ENCODE assay signal across 9 mouse cellular contexts in genomic region chr4:134494161-134494560, GRCm38 (mm10). TPM values are rescaled to one million over a fixed set of nuclear protein-coding genes. Genes with fewer than 3 reads are reported as not detected.
A peak's percentile ranks its signal among the peaks of the same experiment; 100 is the strongest.
DNase-seq lines count a peak whose midpoint lies in the region; ATAC-seq and TF ChIP-seq lines count a peak whose summit lies in the region.
"Not testable (repeated sequence)": the region's sequence is repeated elsewhere in the genome, so short reads cannot be mapped to it uniquely, and the experiment has no call there.
"Had no signal": no experiment of that assay in that cellular context is flagged by ENCODE, and none has a peak within 500 bp of the region (broad histone marks: within the 10 kb centered on the region; RNA-seq: fewer than 3 reads in every experiment).

No protein-coding gene starts in this region.

- peaks cover 57% of the 10 kb centered on the region for H3K4me1 ChIP-seq in heart, embryonic 10.5 days
- H3K4me1 ChIP-seq in liver, embryonic 13.5 days (replicated peaks), result peaks cover 70% of the 10 kb centered on the region
- H3K4me1 ChIP-seq in liver, postnatal 0 days (ENCODE audit: insufficient read depth), result peaks cover 63% of the 10 kb centered on the region
- H3K4me1 ChIP-seq in megakaryocyte, embryonic 14.5 days, result peaks cover 90% of the 10 kb centered on the region
- H3K4me1 ChIP-seq in testis, adult 2 months (ENCODE audit: control insufficient read depth, insufficient read depth, low read length), result peaks cover 15% of the 10 kb centered on the region

- H3K36me3 ChIP-seq in heart, embryonic 10.5 days; liver, embryonic 13.5 days; liver, postnatal 0 days (replicated peaks; ENCODE audit: insufficient read depth, low read length); megakaryocyte, embryonic 14.5 days (replicated peaks; ENCODE audit: low read length); testis, adult 2 months (ENCODE audit: control insufficient read depth, insufficient read depth, low read length): not testable (repeated sequence)

- TF ChIP-seq EP300 in liver, postnatal 0 days (IDR thresholded peaks at IDR 0.05; ENCODE audit: low read depth), result not testable (repeated sequence)

- DNase-seq in R1 (ENCODE audit: low read depth, low spot score), result peak; percentile 66
- DNase-seq in heart, embryonic 10.5 days (ENCODE audit: low spot score); layer of hippocampus, adult 2 months (ENCODE audit: low spot score in 2 of 2); liver, embryonic 13.5 days; liver, postnatal 0 days: not testable (repeated sequence)
- DNase-seq in naive thymus-derived CD4-positive, alpha-beta T cell, adult 2 months (ENCODE audit: low read depth), result peak; percentile 43

- not testable (repeated sequence) for H3K27me3 ChIP-seq in heart, embryonic 10.5 days (ENCODE audit: insufficient read depth, poor library complexity, severe bottlenecking); liver, embryonic 13.5 days; liver, postnatal 0 days (ENCODE audit: insufficient read depth, low read length); testis, adult 2 months (ENCODE audit: control insufficient read depth, insufficient read depth, low read length)
- peaks cover 16% of the 10 kb centered on the region for H3K27me3 ChIP-seq in megakaryocyte, embryonic 14.5 days (replicated peaks)

- not testable (repeated sequence) for H3K4me3 ChIP-seq in heart, embryonic 10.5 days; layer of hippocampus, adult 2 months; liver, embryonic 13.5 days (replicated peaks); liver, postnatal 0 days (ENCODE audit: low read depth, low read length)
- H3K4me3 ChIP-seq in megakaryocyte, embryonic 14.5 days (replicated peaks), result peak overlapping the region; percentile 50
- H3K4me3 ChIP-seq in testis, adult 2 months (ENCODE audit: control insufficient read depth, low read depth, low read length), result peak overlapping the region; percentile 74

- not testable (repeated sequence) for ATAC-seq in liver, embryonic 13.5 days (ENCODE audit: low read depth); liver, postnatal 0 days

- H3K27ac ChIP-seq in heart, embryonic 10.5 days, result peak overlapping the region; percentile 94; the same call in 1 of the 2 replicates
- H3K27ac ChIP-seq in layer of hippocampus, adult 2 months, result peak overlapping the region; percentile 98; the same call in 1 of the 2 replicates
- not testable (repeated sequence) for H3K27ac ChIP-seq in liver, embryonic 13.5 days; testis, adult 2 months (ENCODE audit: control insufficient read depth, insufficient read depth, low read depth, low read length)
- peak overlapping the region; percentile 89 for H3K27ac ChIP-seq in liver, postnatal 0 days (ENCODE audit: low read depth)

- 0 out of 2 replicates have a peak overlapping the region, but pooled peaks have one; percentile 28 for H3K9ac ChIP-seq in liver, embryonic 13.5 days
- peak overlapping the region; percentile 34; the same call in 1 of the 2 replicates for H3K9ac ChIP-seq in liver, postnatal 0 days (replicated peaks)

- not testable (repeated sequence) for TF ChIP-seq CTCF in layer of hippocampus, adult 2 months (conservative IDR thresholded peaks at IDR 0.05); liver, postnatal 0 days (IDR thresholded peaks at IDR 0.05; ENCODE audit: low read depth); testis, adult 2 months (IDR thresholded peaks at IDR 0.05; ENCODE audit: control insufficient read depth, insufficient read depth, insufficient replicate concordance, low read depth, low read length)

- not testable (repeated sequence) for H3K9me3 ChIP-seq in heart, embryonic 10.5 days; liver, embryonic 13.5 days (replicated peaks); liver, postnatal 0 days (ENCODE audit: low read length); megakaryocyte, embryonic 14.5 days

- TF ChIP-seq POLR2A in testis, adult 2 months (IDR thresholded peaks at IDR 0.05; ENCODE audit: control insufficient read depth, low read depth, low read length), result not testable (repeated sequence)

- not testable (repeated sequence) for H3K4me2 ChIP-seq in liver, embryonic 13.5 days
- H3K4me2 ChIP-seq in liver, postnatal 0 days (ENCODE audit: low read depth, low read length), result peak overlapping the region; percentile 32; the same call in 1 of the 2 replicates

- 90% methylated on average over 6 of the region's 6 CpGs for WGBS in heart, embryonic 10.5 days
- 71% methylated on average over 6 of the region's 6 CpGs for WGBS in liver, embryonic 13.5 days (ENCODE audit: insufficient replicate concordance)
- WGBS in liver, postnatal 0 days (ENCODE audit: insufficient replicate concordance), result 79% methylated on average over 6 of the region's 6 CpGs

RNA-seq across cellular contexts. Expression of gene Paqr7, which starts 2.3 kb away (rescaled TPM):
- 7.8 and 14.5 TPM in 2 replicates for polyA plus RNA-seq in heart, embryonic 10.5 days (2016; fragmentation: Nextera tagmentation; extraction: Ambion mirVana)
- 10 to 100 TPM; 60.2 to 64.7 TPM for total RNA-seq in layer of hippocampus, adult 2 months (2021)
- polyA plus RNA-seq in liver, embryonic 13.5 days (2015; fragmentation: Nextera tagmentation; extraction: Ambion mirVana), result 6.5 and 7.4 TPM in 2 replicates
- 12.4 and 17.8 TPM in 2 replicates for polyA plus RNA-seq in liver, postnatal 0 days (2015; fragmentation: Nextera tagmentation; extraction: Ambion mirVana)
- 41.9 and 45.9 TPM in 2 replicates for polyA plus RNA-seq in megakaryocyte, embryonic 14.5 days (2012; ENCODE audit: insufficient read depth, low replicate concordance)
- 65.0 and 67.1 TPM in 2 replicates for polyA plus RNA-seq in testis, adult 2 months (2012; rRNA removed)

RNA-seq across cellular contexts. Expression of gene Aunip, which starts 16.6 kb away (rescaled TPM):
- polyA plus RNA-seq in heart, embryonic 10.5 days (2016; fragmentation: Nextera tagmentation; extraction: Ambion mirVana), result 16.1 and 17.2 TPM in 2 replicates
- total RNA-seq in layer of hippocampus, adult 2 months (2021), result under 1 TPM; 0.56 to 0.67 TPM
- 25.4 and 30.6 TPM in 2 replicates for polyA plus RNA-seq in liver, embryonic 13.5 days (2015; fragmentation: Nextera tagmentation; extraction: Ambion mirVana)
- polyA plus RNA-seq in liver, postnatal 0 days (2015; fragmentation: Nextera tagmentation; extraction: Ambion mirVana), result 6.9 and 7.1 TPM in 2 replicates
- 0.54 TPM in 1 of 2 replicates, not detected in the other for polyA plus RNA-seq in megakaryocyte, embryonic 14.5 days (2012; ENCODE audit: insufficient read depth, low replicate concordance)
- polyA plus RNA-seq in testis, adult 2 months (2012; rRNA removed), result 3.7 and 3.8 TPM in 2 replicates
- total RNA-seq: gastrocnemius, adult 2 months had no signal

RNA-seq across cellular contexts. Expression of gene Stmn1, which starts 26.0 kb away (rescaled TPM):
- polyA plus RNA-seq in heart, embryonic 10.5 days (2016; fragmentation: Nextera tagmentation; extraction: Ambion mirVana), result 838 and 1,170 TPM in 2 replicates
- total RNA-seq in layer of hippocampus, adult 2 months (2021), result 100 to 1,000 TPM; 362 to 369 TPM
- polyA plus RNA-seq in liver, embryonic 13.5 days (2015; fragmentation: Nextera tagmentation; extraction: Ambion mirVana), result 514 and 581 TPM in 2 replicates
- polyA plus RNA-seq in liver, postnatal 0 days (2015; fragmentation: Nextera tagmentation; extraction: Ambion mirVana), result 249 and 258 TPM in 2 replicates
- 7.4 and 115 TPM in 2 replicates for polyA plus RNA-seq in megakaryocyte, embryonic 14.5 days (2012; ENCODE audit: insufficient read depth, low replicate concordance)
- polyA plus RNA-seq in testis, adult 2 months (2012; rRNA removed), result 109 and 126 TPM in 2 replicates

RNA-seq across cellular contexts. Expression of gene Mtfr1l, which starts 41.0 kb away (rescaled TPM):
- polyA plus RNA-seq in heart, embryonic 10.5 days (2016; fragmentation: Nextera tagmentation; extraction: Ambion mirVana), result 155 and 166 TPM in 2 replicates
- total RNA-seq in layer of hippocampus, adult 2 months (2021), result 10 to 100 TPM; 69.3 to 72.5 TPM
- 53.7 and 59.2 TPM in 2 replicates for polyA plus RNA-seq in liver, embryonic 13.5 days (2015; fragmentation: Nextera tagmentation; extraction: Ambion mirVana)
- polyA plus RNA-seq in liver, postnatal 0 days (2015; fragmentation: Nextera tagmentation; extraction: Ambion mirVana), result 56.9 and 60.3 TPM in 2 replicates
- polyA plus RNA-seq in megakaryocyte, embryonic 14.5 days (2012; ENCODE audit: insufficient read depth, low replicate concordance), result 46.4 and 106 TPM in 2 replicates
- polyA plus RNA-seq in testis, adult 2 months (2012; rRNA removed), result 286 and 306 TPM in 2 replicates

RNA-seq across cellular contexts. Expression of gene Selenon, which starts 57.8 kb away (rescaled TPM):
- 8.0 and 9.0 TPM in 2 replicates for polyA plus RNA-seq in heart, embryonic 10.5 days (2016; fragmentation: Nextera tagmentation; extraction: Ambion mirVana)
- 10 to 100 TPM; 17.3 to 19.7 TPM for total RNA-seq in layer of hippocampus, adult 2 months (2021)
- 1.8 and 2.3 TPM in 2 replicates for polyA plus RNA-seq in liver, embryonic 13.5 days (2015; fragmentation: Nextera tagmentation; extraction: Ambion mirVana)
- 2.8 TPM in 2 replicates for polyA plus RNA-seq in liver, postnatal 0 days (2015; fragmentation: Nextera tagmentation; extraction: Ambion mirVana)
- 7.1 and 9.1 TPM in 2 replicates for polyA plus RNA-seq in megakaryocyte, embryonic 14.5 days (2012; ENCODE audit: insufficient read depth, low replicate concordance)
- polyA plus RNA-seq in testis, adult 2 months (2012; rRNA removed), result 1.4 and 1.6 TPM in 2 replicates
